Mouse (Mus musculus) lung, adult 2 months (tissue): Measurements from ENCODE around the gene Knl1.

Experiments used
- CTCF ChIP-seq: fragments of 200-500 bp; IDR thresholded peaks from 2 replicates; pipeline ENCODE4 v1.5.1; 2011; ENCODE audit warnings: mild to moderate bottlenecking, low read length, control low read depth; ENCODE audit not compliant: insufficient read depth
- POLR2A ChIP-seq: fragments of 200-500 bp; IDR thresholded peaks from 2 replicates; pipeline ENCODE4 v1.6.1; 2011; ENCODE audit warnings: low read depth, mild to moderate bottlenecking, control low read depth, low read length, borderline replicate concordance; ENCODE audit errors: extremely low read depth

- TF ChIP-seq CTCF (no peak), POLR2A (no peak)
Measured at GRCm38 (mm10) chr2:119101552-119101951, 54.6 kb downstream of the Knl1 start.
